Mouse (Mus musculus): ENCODE measurements around the gene Shd.

Gene Shd

DNA sequence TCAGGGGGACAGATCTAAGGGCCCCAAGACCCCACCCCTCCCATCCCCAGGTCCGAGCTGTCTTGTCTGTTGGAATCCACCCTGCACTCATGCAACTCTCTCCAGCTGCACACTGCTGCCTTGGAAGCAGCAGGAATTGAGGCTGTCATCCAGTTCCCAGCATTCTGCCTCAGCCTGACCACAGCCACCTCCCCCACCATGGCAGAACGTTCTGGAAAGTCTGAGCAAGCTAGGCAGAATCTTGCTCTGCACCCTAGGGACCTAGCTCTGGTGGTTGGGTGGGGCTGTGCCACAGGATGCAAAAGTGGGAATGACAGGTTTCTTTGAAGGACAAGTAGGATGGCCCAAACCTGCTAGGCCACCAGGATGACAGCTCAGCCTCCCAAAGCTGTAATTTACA is 54.2 kb downstream of the Shd start:
- DNase-seq (ENCODE audit: low read depth, low spot score) = no peak

DNA sequence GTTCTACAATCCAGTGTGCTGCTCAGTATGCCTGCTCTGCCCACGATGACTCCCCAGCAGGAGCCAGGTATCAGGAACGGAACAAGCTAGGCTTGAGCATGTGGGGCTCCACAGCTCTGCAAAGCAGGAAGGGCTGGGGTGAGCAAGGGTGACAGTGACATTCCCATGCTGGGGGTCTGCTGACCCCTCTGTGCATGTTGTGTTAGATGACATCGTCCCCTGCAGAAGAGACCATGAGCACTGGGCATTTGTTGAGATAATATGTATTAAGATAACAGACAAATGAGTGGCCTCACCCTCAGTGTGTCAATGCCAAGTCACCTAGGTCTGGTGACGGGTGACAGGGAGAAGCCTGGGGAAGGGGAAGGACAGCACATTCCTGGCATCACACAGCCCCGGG is 54.7 kb downstream of the Shd start:
- no peak for DNase-seq (ENCODE audit: low read depth, low spot score)

Measured in retina, postnatal 7 days (tissue).